Mouse (Mus musculus): Measurements from ENCODE around the gene Ppif. TPM values are rescaled to one million over a fixed set of nuclear protein-coding genes. Genes with fewer than 3 reads are reported as not detected.

Gene Ppif
- polyA plus RNA-seq, 1 experiment from 2014 or later: 26.0 TPM

DNA sequence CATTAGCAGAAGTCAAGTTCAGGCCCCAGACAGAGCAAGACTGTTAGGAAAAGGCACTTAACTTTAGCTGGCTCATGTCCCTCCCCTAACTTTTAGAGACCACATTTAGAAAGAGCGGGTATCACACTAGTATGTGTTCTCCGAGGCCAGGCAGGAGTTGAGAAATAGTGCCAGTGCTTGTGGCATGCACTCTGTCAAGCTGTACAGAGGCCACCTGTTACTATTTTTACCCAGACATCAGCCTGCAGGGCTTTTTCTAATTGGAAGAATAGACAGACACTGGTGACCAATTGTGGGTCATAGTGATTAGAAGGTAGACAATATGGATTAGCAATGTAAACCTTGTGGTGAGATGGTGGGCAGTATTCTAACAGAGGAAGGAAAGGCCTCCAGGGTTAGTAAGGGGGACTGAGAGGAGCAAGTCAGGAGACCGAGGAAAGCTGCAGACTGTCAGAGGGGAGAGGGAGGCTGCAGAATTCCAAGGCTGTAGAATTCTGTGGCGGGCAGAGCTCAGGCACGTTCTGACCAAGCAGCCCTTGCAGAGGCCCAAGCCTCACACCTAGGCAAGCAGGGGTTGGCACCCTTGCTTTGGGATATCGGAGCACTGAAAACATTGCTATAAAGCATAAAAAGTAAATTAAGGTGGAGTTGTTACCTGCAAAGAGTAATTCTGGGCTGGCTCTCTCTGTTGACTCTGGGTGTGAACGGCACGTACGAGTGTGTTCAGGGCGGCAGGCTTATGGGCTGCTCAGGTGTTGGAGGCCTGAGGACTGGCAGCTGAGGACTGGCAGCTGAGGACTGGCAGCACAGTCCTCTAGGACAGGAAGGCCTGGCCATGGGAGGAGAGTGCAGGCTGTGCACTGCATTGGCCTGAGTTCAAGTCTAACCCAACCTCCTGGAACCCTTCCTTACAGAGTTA lies 6.7 kb upstream of the Ppif start:
- Histone ChIP-seq H3K9me3 (replicated peaks; ENCODE audit: control insufficient read depth, low read length) (no peaks in the 10 kb centered on the region), H3K27me3 (ENCODE audit: control insufficient read depth, insufficient read depth, low read depth, low read length) (no peaks in the 10 kb centered on the region), H3K4me3 (ENCODE audit: low read depth, low read length) (no peak overlapping the region), H3K4me2 (ENCODE audit: low read depth, low read length) (no peak overlapping the region), H3K4me1 (ENCODE audit: control insufficient read depth, low read depth, low read length) (peaks cover 5% of the 10 kb centered on the region), H3K9ac (ENCODE audit: low read depth, low read length) (no peak overlapping the region), H3K27ac (ENCODE audit: low read length) (no peak overlapping the region), H3K36me3 (ENCODE audit: control insufficient read depth, insufficient read depth) (no peaks in the 10 kb centered on the region)
- ATAC-seq (ENCODE audit: low read depth): peak; percentile 58; the same call in 1 of the 2 replicates
- 61% methylated on average over 10 of the region's 10 CpGs for WGBS (ENCODE audit: insufficient replicate concordance)

DNA sequence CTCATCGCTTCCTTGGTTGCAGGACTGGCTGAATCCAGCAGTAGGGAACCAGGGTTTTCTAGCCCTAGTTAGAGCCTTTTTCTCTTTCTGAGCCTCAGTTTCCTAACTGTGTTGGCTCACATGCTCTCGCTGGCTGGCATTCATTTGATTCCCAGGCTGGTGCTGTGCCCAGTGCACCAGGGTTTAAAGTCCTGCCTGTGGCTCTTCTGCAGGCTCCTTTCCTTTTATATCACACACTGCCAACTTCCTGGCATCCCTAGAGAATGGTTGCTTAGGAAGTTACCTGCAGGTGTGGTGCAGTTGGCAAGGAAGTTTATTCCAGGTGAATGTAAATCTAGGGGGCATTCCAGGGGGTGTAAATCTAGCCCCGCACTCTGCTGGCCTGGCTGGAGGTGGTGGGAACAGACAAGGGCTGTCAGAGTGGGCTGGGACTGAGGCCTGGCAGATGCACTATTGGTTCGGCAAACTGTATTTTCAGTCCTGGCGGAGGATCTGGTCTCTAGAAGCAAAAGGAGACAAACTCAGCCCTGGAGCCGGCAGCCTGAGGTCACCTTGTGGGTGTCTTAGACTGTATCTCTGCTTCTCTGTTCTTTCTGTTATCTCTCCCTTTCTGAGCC lies 575 bp upstream of the Ppif start:
- ATAC-seq (ENCODE audit: low read depth): peak; percentile 1; the same call in 1 of the 2 replicates
- H3K27ac ChIP-seq (ENCODE audit: low read length): no peak overlapping the region
- H3K9me3 ChIP-seq (replicated peaks; ENCODE audit: control insufficient read depth, low read length): no peaks in the 10 kb centered on the region
- H3K4me1 ChIP-seq (ENCODE audit: control insufficient read depth, low read depth, low read length): peaks cover 16% of the 10 kb centered on the region
- H3K4me2 ChIP-seq (ENCODE audit: low read depth, low read length): peak overlapping the region; percentile 94
- no peaks in the 10 kb centered on the region; the same call in 1 of the 2 replicates for H3K36me3 ChIP-seq (ENCODE audit: control insufficient read depth, insufficient read depth)
- H3K9ac ChIP-seq (ENCODE audit: low read depth, low read length): peak overlapping the region; percentile 30; the same call in 1 of the 2 replicates
- H3K27me3 ChIP-seq (ENCODE audit: control insufficient read depth, insufficient read depth, low read depth, low read length): no peaks in the 10 kb centered on the region
- WGBS (ENCODE audit: insufficient replicate concordance): 51% methylated on average over 6 of the region's 6 CpGs
- peak overlapping the region; percentile 82 for H3K4me3 ChIP-seq (ENCODE audit: low read depth, low read length)

DNA sequence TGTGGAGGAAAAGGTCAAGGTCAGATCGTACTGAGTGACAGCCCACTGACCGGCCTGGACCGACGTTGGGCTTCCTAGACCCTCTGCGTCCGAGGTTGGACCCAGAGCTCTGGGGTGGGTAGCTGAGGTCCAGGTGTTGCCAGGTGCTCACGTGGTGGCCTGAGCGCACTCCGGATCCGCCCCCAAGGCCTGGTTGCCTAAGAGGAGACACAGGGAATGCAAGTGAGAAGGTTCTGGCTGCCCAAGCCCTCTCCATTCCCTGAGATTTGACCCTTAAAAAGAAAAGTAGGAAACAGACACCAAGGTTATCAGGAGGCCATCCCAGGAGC lies 579 bp downstream of the Ppif start:
- WGBS (ENCODE audit: insufficient replicate concordance): 1% methylated on average over 10 of the region's 10 CpGs
- peak overlapping the region; percentile 94 for H3K4me2 ChIP-seq (ENCODE audit: low read depth, low read length)
- no peak overlapping the region; the same call in 1 of the 2 replicates for H3K27ac ChIP-seq (ENCODE audit: low read length)
- peak; percentile 54 for ATAC-seq (ENCODE audit: low read depth)
- H3K4me3 ChIP-seq (ENCODE audit: low read depth, low read length): peak overlapping the region; percentile 82
- no peaks in the 10 kb centered on the region for H3K27me3 ChIP-seq (ENCODE audit: control insufficient read depth, insufficient read depth, low read depth, low read length)
- H3K9ac ChIP-seq (ENCODE audit: low read depth, low read length): peak overlapping the region; percentile 76
- H3K4me1 ChIP-seq (ENCODE audit: control insufficient read depth, low read depth, low read length): peaks cover 16% of the 10 kb centered on the region
- no peaks in the 10 kb centered on the region for H3K9me3 ChIP-seq (replicated peaks; ENCODE audit: control insufficient read depth, low read length)
- peaks cover 3% of the 10 kb centered on the region for H3K36me3 ChIP-seq (ENCODE audit: control insufficient read depth, insufficient read depth)

DNA sequence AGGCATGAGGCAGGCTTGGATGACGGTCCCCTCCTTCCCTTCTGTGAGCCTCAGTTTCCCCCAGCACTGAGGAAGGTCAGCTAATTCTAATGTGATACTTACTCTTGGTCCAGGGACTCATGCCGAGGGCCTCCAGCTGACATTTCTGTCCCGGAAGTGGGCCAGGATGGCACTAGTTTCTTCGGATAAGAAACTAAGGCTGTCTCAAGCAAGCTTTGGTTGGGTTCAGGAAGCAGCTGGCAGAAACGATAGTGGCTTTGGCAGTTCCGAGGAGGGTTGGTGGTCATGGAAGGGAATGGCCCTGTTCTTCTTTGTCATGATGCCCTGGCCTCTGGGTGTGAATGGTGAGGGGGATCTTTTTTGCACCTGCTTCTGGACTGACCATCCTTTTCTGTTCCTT lies 1.1 kb downstream of the Ppif start:
- Histone ChIP-seq H3K27ac (ENCODE audit: low read length) (no peak overlapping the region), H3K9ac (ENCODE audit: low read depth, low read length) (peak overlapping the region; percentile 76; the same call in 1 of the 2 replicates), H3K27me3 (ENCODE audit: control insufficient read depth, insufficient read depth, low read depth, low read length) (no peaks in the 10 kb centered on the region), H3K36me3 (ENCODE audit: control insufficient read depth, insufficient read depth) (peaks cover 5% of the 10 kb centered on the region), H3K4me1 (ENCODE audit: control insufficient read depth, low read depth, low read length) (peaks cover 16% of the 10 kb centered on the region), H3K4me2 (ENCODE audit: low read depth, low read length) (peak overlapping the region; percentile 94), H3K9me3 (replicated peaks; ENCODE audit: control insufficient read depth, low read length) (no peaks in the 10 kb centered on the region), H3K4me3 (ENCODE audit: low read depth, low read length) (peak overlapping the region; percentile 82)
- 10% methylated on average over 6 of the region's 6 CpGs for WGBS (ENCODE audit: insufficient replicate concordance)
- no peak for ATAC-seq (ENCODE audit: low read depth)

DNA sequence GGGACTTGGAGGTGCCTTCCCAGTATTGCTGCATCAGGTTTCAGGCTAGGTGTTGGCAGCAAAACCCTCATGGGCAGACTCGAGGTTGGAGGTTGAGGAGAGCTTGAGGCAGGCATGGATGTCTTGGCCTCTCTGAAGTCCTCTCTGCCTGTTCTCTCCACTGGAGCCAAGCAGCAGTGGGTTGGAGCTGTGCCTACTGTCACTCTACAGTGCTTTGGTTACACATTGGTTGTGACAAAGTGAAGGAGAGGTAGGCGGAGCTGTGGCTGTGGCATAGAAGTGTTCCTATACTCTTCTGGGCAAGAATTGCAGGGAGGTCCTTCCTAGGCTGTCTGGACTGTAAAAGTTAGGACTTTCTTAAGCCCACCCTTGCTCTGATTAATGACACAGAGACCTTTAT lies 2.4 kb downstream of the Ppif start:
- Histone ChIP-seq H3K36me3 (ENCODE audit: control insufficient read depth, insufficient read depth) (peaks cover 5% of the 10 kb centered on the region), H3K27ac (ENCODE audit: low read length) (no peak overlapping the region), H3K9ac (ENCODE audit: low read depth, low read length) (no peak overlapping the region), H3K4me3 (ENCODE audit: low read depth, low read length) (no peak overlapping the region), H3K9me3 (replicated peaks; ENCODE audit: control insufficient read depth, low read length) (no peaks in the 10 kb centered on the region), H3K4me1 (ENCODE audit: control insufficient read depth, low read depth, low read length) (peaks cover 16% of the 10 kb centered on the region), H3K27me3 (ENCODE audit: control insufficient read depth, insufficient read depth, low read depth, low read length) (no peaks in the 10 kb centered on the region), H3K4me2 (ENCODE audit: low read depth, low read length) (no peak overlapping the region)
- no peak for ATAC-seq (ENCODE audit: low read depth)
- 56% methylated on average over 2 of the region's 2 CpGs for WGBS (ENCODE audit: insufficient replicate concordance)

DNA sequence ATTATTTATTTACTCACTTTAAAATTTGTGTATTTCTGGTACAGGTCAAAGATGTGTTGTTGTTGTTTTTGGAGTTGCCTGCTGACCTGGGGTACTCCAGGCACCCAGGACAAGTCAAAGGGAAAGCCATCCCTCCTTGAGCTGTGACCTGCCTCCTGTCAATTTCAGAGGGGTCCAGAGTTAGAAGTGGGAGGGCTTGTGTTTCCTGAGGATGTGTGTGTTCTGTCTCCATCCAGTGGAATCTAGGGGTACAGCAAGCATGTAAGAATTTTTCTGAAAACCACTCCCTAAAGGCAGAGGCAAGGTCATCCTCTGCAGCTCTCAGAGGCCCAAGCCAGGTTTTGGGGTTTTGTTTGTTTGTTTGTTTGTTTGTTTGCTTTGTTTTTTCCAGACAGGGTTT lies 8.0 kb downstream of the Ppif start:
- no peaks in the 10 kb centered on the region for H3K4me1 ChIP-seq (ENCODE audit: control insufficient read depth, low read depth, low read length)

DNA sequence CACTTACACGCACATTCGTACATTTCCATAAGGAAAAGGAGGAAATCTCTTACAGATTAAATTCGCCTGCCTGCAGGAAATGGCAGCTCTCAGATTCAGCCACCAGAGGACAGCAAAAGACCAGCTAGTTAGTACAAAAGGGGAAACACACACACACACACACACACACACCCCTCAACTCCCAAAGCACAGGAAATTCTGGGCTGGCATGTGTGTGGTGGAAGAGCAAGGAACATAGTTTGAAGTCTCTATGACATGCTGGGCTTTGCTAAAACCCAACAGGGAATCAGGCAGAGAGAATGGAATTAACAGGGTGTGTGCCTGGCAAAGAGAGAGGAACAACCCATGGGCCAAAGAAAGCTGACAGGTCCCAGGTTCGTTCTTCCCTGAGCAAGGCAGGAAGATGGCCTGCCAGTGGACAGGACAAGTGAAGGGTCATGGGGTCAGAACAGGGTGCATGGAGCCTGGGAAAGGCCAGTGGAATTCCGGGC lies 13.8 kb downstream of the Ppif start:
- no peaks in the 10 kb centered on the region for H3K9me3 ChIP-seq (replicated peaks; ENCODE audit: control insufficient read depth, low read length)
- no peak overlapping the region for H3K27ac ChIP-seq (ENCODE audit: low read length)
- H3K4me3 ChIP-seq (ENCODE audit: low read depth, low read length): no peak overlapping the region
- H3K36me3 ChIP-seq (ENCODE audit: control insufficient read depth, insufficient read depth): no peaks in the 10 kb centered on the region
- WGBS (ENCODE audit: insufficient replicate concordance): 22% methylated on average over 5 of the region's 5 CpGs
- H3K4me2 ChIP-seq (ENCODE audit: low read depth, low read length): no peak overlapping the region
- ATAC-seq (ENCODE audit: low read depth): no peak
- H3K4me1 ChIP-seq (ENCODE audit: control insufficient read depth, low read depth, low read length): peaks cover 33% of the 10 kb centered on the region
- no peaks in the 10 kb centered on the region for H3K27me3 ChIP-seq (ENCODE audit: control insufficient read depth, insufficient read depth, low read depth, low read length)
- no peak overlapping the region for H3K9ac ChIP-seq (ENCODE audit: low read depth, low read length)

More for the DNA sequence above, 8.0 kb downstream of the Ppif start:
- no peak overlapping the region for H3K9ac ChIP-seq (ENCODE audit: low read depth, low read length)
- H3K27ac ChIP-seq (ENCODE audit: low read length): no peak overlapping the region
- H3K9me3 ChIP-seq (replicated peaks; ENCODE audit: control insufficient read depth, low read length): no peaks in the 10 kb centered on the region
- ATAC-seq (ENCODE audit: low read depth): no peak
- H3K4me2 ChIP-seq (ENCODE audit: low read depth, low read length): no peak overlapping the region
- H3K36me3 ChIP-seq (ENCODE audit: control insufficient read depth, insufficient read depth): peaks cover 5% of the 10 kb centered on the region
- H3K4me3 ChIP-seq (ENCODE audit: low read depth, low read length): no peak overlapping the region
- no peaks in the 10 kb centered on the region for H3K27me3 ChIP-seq (ENCODE audit: control insufficient read depth, insufficient read depth, low read depth, low read length)

DNA sequence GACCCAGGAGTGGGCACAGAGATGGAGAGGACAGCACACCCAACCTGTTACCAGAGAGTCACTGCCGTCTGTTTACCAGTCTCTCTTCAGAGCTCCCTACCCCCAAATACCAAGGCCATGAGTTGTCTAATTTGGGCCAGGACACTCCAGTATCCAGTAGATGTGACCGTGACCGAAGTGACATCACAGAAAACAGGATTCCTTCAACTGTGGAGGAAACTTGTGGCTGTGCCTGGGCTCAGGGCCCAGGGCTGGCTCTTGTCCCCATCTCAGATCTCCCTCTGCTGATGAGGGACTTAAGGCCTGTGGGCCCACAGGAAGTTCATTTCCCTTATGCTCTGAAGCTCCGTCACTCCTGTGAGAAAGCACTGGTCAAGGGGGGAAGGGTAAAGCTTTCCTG lies 14.5 kb downstream of the Ppif start:
- ATAC-seq (ENCODE audit: low read depth): no peak
- H3K9ac ChIP-seq (ENCODE audit: low read depth, low read length): no peak overlapping the region
- H3K4me3 ChIP-seq (ENCODE audit: low read depth, low read length): no peak overlapping the region
- no peaks in the 10 kb centered on the region for H3K27me3 ChIP-seq (ENCODE audit: control insufficient read depth, insufficient read depth, low read depth, low read length)
- H3K4me1 ChIP-seq (ENCODE audit: control insufficient read depth, low read depth, low read length): peaks cover 33% of the 10 kb centered on the region
- 33% methylated on average over 4 of the region's 4 CpGs for WGBS (ENCODE audit: insufficient replicate concordance)
- H3K36me3 ChIP-seq (ENCODE audit: control insufficient read depth, insufficient read depth): no peaks in the 10 kb centered on the region
- no peak overlapping the region for H3K27ac ChIP-seq (ENCODE audit: low read length)
- no peak overlapping the region for H3K4me2 ChIP-seq (ENCODE audit: low read depth, low read length)
- no peaks in the 10 kb centered on the region for H3K9me3 ChIP-seq (replicated peaks; ENCODE audit: control insufficient read depth, low read length)

DNA sequence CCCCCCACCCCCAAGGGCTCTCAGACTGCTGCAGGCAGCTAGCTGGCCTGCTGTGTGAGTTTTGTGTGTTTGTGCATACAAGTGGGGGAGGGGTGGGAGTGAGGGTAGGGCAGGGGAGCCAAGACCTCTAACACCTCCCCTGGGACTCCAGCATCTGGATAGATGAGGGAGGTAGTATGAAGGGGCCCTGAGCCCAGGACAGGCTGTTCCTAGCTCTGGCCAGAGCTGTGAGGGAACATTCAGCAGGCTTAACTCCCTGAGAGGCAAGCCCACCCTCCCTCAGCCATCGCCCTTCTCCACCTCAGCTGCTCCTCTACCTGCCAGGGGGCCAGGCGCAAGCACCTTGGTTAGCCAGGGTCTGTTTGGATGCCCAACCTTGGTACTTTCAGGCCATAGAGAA lies 15.0 kb downstream of the Ppif start:
- Histone ChIP-seq H3K9me3 (replicated peaks; ENCODE audit: control insufficient read depth, low read length) (no peaks in the 10 kb centered on the region), H3K27me3 (ENCODE audit: control insufficient read depth, insufficient read depth, low read depth, low read length) (no peaks in the 10 kb centered on the region), H3K9ac (ENCODE audit: low read depth, low read length) (no peak overlapping the region), H3K4me3 (ENCODE audit: low read depth, low read length) (no peak overlapping the region), H3K4me1 (ENCODE audit: control insufficient read depth, low read depth, low read length) (peaks cover 33% of the 10 kb centered on the region), H3K4me2 (ENCODE audit: low read depth, low read length) (no peak overlapping the region), H3K27ac (ENCODE audit: low read length) (peak overlapping the region; percentile 57), H3K36me3 (ENCODE audit: control insufficient read depth, insufficient read depth) (no peaks in the 10 kb centered on the region)
- WGBS (ENCODE audit: insufficient replicate concordance): 78% methylated on average over 2 of the region's 2 CpGs
- ATAC-seq (ENCODE audit: low read depth): no peak

Measured in liver, embryonic 16.5 days (tissue).